Mouse (Mus musculus): Measurements from ENCODE around the gene Bivm. TPM values are rescaled to one million over a fixed set of nuclear protein-coding genes. Genes with fewer than 3 reads are reported as not detected.

Bivm gene
- total RNA-seq, 2 experiments from 2014 or later = 10.0 to 11.3 TPM

DNA sequence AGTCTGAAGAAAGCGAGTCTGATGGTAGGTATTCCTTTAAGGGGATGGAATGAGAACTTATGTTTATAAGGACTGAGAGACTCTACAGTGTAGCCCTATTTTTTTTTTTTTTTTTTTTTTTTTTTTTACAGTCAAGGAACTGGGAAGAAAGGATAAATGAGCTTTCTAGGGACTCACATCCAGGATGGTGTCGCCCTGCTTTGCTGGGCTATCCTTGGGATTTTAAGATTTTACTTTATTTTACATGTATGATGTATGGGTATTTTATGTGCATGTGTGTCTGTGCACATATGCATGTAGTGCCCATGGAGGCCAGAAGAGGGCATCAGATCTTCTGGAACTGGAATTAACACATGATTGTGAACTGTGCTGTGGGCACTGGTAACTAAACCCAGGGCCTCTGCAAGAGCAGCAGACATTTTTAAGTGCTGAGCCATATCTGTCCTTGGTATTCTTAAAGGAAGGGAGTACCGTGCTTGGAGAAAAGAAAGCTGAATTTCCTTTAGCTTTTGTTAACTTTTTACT is 49.2 kb downstream of the Bivm start:
- DNase-seq (ENCODE audit: low spot score) = no peak
- intact Hi-C loops (cut with DNase I) = no loop called here

DNA sequence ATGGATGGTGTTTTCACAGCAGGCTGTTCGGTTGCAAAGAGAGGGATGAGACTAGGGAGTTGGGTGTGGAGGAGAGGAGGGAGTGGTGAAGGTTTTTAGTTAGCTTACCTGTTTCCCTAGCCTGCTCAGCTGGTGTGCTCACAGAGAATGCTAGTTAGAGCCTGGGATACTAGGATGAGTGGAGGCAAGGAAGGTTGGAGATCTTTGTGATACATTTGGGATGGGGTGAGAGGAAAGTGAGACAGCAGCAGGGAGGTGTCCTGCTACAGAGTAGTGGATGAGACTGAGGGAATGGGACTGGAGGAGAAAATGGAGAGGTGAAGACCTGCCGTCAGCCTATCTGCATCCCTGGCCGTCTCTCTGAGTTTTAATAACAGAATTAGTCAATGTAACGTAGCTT is 53.9 kb downstream of the Bivm start:
- intact Hi-C loops (cut with DNase I) = no loop called here
- no peak for DNase-seq (ENCODE audit: low spot score)

DNA sequence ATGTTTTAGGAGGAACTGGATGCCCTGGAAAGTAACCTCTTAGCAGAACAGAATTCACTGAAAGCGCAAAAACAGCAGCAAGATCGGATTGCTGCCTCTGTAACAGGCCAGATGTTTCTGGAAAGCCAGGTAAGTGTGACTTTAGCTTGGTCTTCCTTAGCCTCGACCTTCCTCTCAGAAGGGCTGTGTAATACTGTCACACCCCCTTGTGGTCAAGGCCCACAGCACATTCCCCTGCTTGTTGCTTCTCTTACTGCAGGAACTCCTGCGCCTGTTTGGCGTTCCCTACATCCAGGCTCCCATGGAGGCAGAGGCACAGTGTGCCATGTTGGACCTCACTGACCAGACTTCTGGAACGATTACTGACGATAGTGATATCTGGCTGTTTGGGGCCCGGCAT is 55.1 kb downstream of the Bivm start:
- intact Hi-C loops (cut with DNase I) = no loop called here

DNA sequence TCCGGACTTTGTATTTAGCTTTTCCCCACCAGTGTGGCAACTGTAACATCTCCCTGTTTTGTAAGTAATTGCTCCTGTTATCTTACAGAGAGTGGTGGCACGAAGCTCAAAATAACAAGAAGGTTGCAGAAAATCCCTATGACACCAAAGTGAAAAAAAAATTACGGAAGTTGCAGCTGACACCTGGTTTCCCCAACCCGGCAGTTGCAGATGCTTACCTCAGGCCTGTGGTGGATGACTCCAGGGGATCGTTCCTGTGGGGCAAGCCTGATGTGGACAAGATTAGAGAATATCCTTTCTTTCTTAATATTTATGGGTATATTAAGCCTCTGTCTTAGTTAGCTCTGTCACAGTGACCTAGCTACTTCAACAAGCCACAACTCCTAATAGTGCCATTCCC is 59.3 kb downstream of the Bivm start:
- DNase-seq (ENCODE audit: low spot score) = no peak
- intact Hi-C loops (cut with DNase I) = no loop called here

More for the DNA sequence above, 55.1 kb downstream of the Bivm start:
- DNase-seq (ENCODE audit: low spot score) = no peak

DNA sequence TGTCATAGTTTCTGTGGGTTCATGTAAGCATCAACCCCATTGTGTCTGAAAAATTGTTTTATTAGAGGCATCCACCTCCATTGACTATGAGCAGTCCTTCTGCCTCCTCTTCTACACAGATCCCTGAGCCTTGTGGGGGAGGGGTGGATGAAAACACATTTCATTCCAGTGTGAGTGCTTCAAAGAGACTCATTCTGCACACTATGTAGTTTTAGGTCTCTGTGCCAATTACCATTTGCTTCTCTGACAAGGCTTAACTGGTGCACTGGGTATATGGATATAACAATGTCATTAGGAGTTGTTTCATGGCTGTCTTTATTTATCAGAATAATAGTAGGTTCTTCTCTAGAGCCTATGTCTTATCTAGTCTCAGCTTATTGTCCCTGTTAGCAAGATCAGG is 67.6 kb downstream of the Bivm start:
- intact Hi-C loops (cut with DNase I) = no loop called here
- no peak for DNase-seq (ENCODE audit: low spot score)

Other genes with a start within 250 kb of the Bivm start
- 10 to 100 TPM; 41.5 to 44.2 TPM for gene Tpp2, start 185.3 kb upstream of the Bivm start, total RNA-seq (2021)
- not detected for gene Mettl21c, start 98.9 kb upstream of the Bivm start, total RNA-seq (2021)
- not detected for gene Gm8251, start 57.0 kb upstream of the Bivm start, total RNA-seq (2021)
- 1 to 10 TPM; 5.3 to 8.0 TPM for gene Tex30, start 16.5 kb upstream of the Bivm start, total RNA-seq (2021)
- 10 to 100 TPM; 23.0 to 24.9 TPM for gene Kdelc1, start 149 bp upstream of the Bivm start, total RNA-seq (2021)
- 10 to 100 TPM; 16.0 to 19.4 TPM for gene Ercc5, start 28.8 kb downstream of the Bivm start, total RNA-seq (2021)
- gene Mettl21e, start 100.0 kb downstream of the Bivm start, total RNA-seq (2021) = under 1 TPM in 1 of 2 experiments, not detected in 1; 0.08 TPM